Mouse (Mus musculus) heart, embryonic 11.5 days (tissue): Measurements from ENCODE around the gene Stac2. TPM values are rescaled to one million over a fixed set of nuclear protein-coding genes. Genes with fewer than 3 reads are reported as not detected.

Experiments used
- ATAC-seq: fragments of 200-750 bp; cut with Nextera tagmentation; replicated peaks from 2 replicates; pipeline ENCODE4 v1.8.0; 2017; ENCODE audit warnings: moderate library complexity; ENCODE audit not compliant: insufficient number of reproducible peaks, low FRiP score, low TSS enrichment
- H3K27ac ChIP-seq: fragments of 300-500 bp; sonication (generic); 2 replicates; pipeline ENCODE4 v1.5.1; 2014; ENCODE audit warnings: mild to moderate bottlenecking, low read depth, low read length
- H3K27me3 ChIP-seq: fragments of 300-500 bp; sonication (generic); 2 replicates; pipeline ENCODE4 v1.6.1; 2014; ENCODE audit warnings: mild to moderate bottlenecking, low read length, mixed read lengths; ENCODE audit not compliant: control insufficient read depth, insufficient read depth
- H3K36me3 ChIP-seq: fragments of 300-500 bp; sonication (generic); 2 replicates; pipeline ENCODE4 v1.6.1; 2014; ENCODE audit warnings: mild to moderate bottlenecking, low read length, moderate library complexity, mixed read lengths; ENCODE audit not compliant: control insufficient read depth, insufficient read depth
- H3K4me1 ChIP-seq: fragments of 300-500 bp; sonication (generic); 2 replicates; pipeline ENCODE4 v1.6.1; 2014; ENCODE audit warnings: low read length; ENCODE audit not compliant: control insufficient read depth, insufficient read depth
- H3K4me2 ChIP-seq: fragments of 300-500 bp; sonication (generic); 2 replicates; pipeline ENCODE4 v1.6.1; 2014; ENCODE audit warnings: mild to moderate bottlenecking, moderate library complexity
- H3K4me3 ChIP-seq: fragments of 300-500 bp; sonication (generic); 2 replicates; pipeline ENCODE4 v1.5.1; 2014; ENCODE audit warnings: low read depth, low read length
- H3K9ac ChIP-seq: fragments of 300-500 bp; sonication (generic); 2 replicates; pipeline ENCODE4 v1.6.1; 2014; ENCODE audit warnings: mild to moderate bottlenecking, low read depth, low read length, moderate library complexity
- H3K9me3 ChIP-seq: fragments of 300-500 bp; sonication (generic); replicated peaks from 2 replicates; pipeline ENCODE4 v1.6.1; 2016; ENCODE audit warnings: low read length; ENCODE audit not compliant: control insufficient read depth
- WGBS: fragments of 180-500 bp; shearing (Covaris S2); extraction: QIAGEN DNeasy Blood & Tissue Kit; methylation state at CpG from one replicate; pipeline ENCODE4 v1.1.7; 2014; ENCODE audit not compliant: insufficient replicate concordance; 5-methylcytosine and 5-hydroxymethylcytosine counted together
- polyA plus RNA-seq: library from polyadenylated mRNA; unstranded; fragments of >200 nt; fragmentation: Nextera tagmentation; extraction: Ambion mirVana; gene quantifications from 2 replicates; pipeline ENCODE4 v1.2.1, GENCODE M21; 2014

The Stac2 gene
- polyA plus RNA-seq, 1 experiment from 2014 or later, result 0.26 TPM

DNA sequence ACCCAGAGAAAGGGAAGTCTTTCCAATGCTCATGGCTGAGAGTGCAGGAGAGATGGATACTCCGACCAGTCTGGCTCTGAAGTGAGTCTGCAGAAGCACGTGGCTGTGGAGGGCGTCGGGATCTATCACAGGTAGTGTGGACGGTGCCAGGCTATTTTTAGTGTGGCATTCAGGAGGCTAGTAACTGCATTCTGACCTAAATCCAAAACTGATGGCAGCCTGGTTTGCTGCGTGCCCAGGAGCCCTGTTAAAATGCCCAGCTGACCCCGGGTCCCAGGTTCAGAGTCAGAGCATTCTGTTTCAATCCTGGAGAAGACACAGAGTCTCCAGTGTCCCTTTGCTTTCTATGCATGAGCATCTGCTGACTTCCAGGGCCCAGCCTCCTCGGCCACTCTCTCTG, 23.8 kb upstream of the Stac2 start:
- Histone ChIP-seq H3K4me2 (no peak overlapping the region), H3K9ac (no peak overlapping the region), H3K36me3 (peaks cover 2% of the 10 kb centered on the region; the same call in 1 of the 2 replicates), H3K4me1 (peaks cover 12% of the 10 kb centered on the region), H3K4me3 (no peak overlapping the region), H3K27ac (no peak overlapping the region), H3K9me3 (no peaks in the 10 kb centered on the region), H3K27me3 (no peaks in the 10 kb centered on the region)
- no peak for ATAC-seq
- whole genome bisulfite sequencing, result 54% methylated on average over 8 of the region's 8 CpGs

DNA sequence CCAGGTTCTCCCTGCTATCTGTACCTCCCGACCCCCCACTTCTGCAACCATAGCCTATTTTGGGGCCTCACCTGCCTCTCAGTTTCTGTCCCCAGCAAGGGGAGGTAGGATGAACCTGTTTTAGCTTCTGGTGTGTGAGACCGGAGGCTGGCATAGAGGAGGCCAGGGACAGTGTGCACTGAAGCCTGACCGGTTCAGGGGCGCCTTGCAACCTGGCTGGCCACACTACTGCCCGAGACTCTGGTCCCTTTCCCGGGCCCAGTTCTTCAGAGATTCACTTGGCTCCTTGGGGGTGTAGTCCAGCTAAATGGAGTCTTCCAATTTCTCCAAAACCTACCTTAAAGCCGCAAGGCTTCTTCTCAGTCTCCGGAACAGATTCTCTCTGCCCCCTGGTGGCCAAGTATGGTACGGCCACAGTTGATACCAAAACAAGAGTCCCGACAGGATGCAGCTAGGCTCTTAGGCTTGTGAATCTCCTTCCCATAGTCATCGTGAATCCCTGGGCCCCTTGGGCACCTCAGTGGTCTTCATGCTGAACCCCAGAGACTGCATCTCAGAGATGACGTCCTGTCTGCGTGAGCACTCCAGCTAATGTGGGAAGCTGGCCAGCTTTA, 22.0 kb upstream of the Stac2 start:
- H3K4me1 ChIP-seq, result peaks cover 12% of the 10 kb centered on the region
- 16% methylated on average over 13 of the region's 13 CpGs for WGBS
- no peaks in the 10 kb centered on the region for H3K27me3 ChIP-seq
- no peaks in the 10 kb centered on the region for H3K9me3 ChIP-seq
- no peak overlapping the region for H3K9ac ChIP-seq
- peak overlapping the region; percentile 14 for H3K4me2 ChIP-seq
- H3K4me3 ChIP-seq, result no peak overlapping the region
- no peaks in the 10 kb centered on the region for H3K36me3 ChIP-seq
- ATAC-seq, result no peak
- no peak overlapping the region for H3K27ac ChIP-seq

DNA sequence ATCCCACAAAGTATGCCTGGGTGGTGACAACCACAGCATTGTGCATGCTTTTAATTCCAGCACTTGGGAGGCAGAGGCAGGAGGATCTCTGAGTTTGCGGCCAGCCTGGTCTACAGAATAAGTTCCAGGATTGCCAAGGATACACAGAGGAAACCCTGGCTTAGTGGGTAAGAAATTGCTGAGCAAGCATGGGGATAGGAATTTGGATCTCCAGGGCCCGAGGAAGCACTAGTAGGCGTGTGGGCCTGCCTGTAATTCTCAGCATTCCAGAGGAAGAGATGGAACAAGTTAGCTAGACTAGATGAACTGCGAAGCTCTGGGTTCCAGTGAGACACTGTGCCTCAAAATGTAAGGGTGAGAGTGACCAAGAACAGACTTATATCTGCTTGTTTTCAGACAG, 20.2 kb upstream of the Stac2 start:
- no peak overlapping the region for H3K27ac ChIP-seq
- ATAC-seq, result no peak
- H3K4me3 ChIP-seq, result no peak overlapping the region
- H3K36me3 ChIP-seq, result no peaks in the 10 kb centered on the region
- no peaks in the 10 kb centered on the region for H3K27me3 ChIP-seq
- no peaks in the 10 kb centered on the region for H3K9me3 ChIP-seq
- WGBS, result 85% methylated on average over 4 of the region's 4 CpGs
- no peak overlapping the region for H3K9ac ChIP-seq
- H3K4me2 ChIP-seq, result no peak overlapping the region
- peaks cover 12% of the 10 kb centered on the region for H3K4me1 ChIP-seq

DNA sequence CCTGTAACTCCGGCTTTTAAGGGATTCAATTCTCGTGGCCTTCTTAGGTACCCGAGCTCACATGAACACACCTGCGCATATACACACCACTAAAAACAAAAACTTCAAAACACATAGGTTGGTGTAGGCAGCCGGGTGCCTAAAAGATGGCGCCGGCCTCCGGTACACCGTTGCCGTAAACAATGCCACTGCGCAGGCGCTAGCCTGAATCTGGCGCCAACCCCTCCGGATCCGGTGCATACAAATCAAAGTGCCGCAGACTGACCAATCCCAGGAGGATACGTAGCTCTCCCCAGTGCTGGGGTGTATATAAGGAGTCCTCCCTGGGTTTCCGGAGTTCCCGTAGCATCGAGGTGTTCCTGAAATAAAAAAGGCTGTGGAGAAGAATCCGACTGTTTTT, 14.0 kb upstream of the Stac2 start:
- Histone ChIP-seq H3K27ac (no peak overlapping the region), H3K27me3 (no peaks in the 10 kb centered on the region), H3K4me1 (no peaks in the 10 kb centered on the region), H3K36me3 (no peaks in the 10 kb centered on the region), H3K4me2 (no peak overlapping the region), H3K9ac (no peak overlapping the region), H3K4me3 (no peak overlapping the region), H3K9me3 (no peaks in the 10 kb centered on the region)
- 89% methylated on average over 21 of the region's 21 CpGs for WGBS
- no peak for ATAC-seq

DNA sequence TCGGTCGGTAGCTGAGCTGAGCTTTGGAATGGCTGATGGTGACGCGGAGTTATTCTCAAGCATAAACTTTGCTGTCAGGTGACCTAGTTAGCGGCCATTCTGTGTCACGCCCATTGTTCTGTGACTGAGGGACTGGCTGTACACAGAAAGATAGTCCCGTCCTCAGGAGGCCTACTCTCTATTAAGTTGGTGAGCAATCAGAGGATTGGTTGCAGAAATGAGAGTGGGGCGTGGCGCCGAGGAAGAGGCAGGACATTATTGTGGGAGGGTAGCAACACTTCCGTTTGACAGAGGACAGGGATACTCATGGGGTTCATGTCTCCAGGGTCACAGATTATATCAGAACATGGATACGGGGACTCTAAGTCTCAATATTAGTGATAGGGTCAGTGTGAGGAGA, 12.9 kb upstream of the Stac2 start:
- H3K9ac ChIP-seq, result no peak overlapping the region
- ATAC-seq, result no peak

DNA sequence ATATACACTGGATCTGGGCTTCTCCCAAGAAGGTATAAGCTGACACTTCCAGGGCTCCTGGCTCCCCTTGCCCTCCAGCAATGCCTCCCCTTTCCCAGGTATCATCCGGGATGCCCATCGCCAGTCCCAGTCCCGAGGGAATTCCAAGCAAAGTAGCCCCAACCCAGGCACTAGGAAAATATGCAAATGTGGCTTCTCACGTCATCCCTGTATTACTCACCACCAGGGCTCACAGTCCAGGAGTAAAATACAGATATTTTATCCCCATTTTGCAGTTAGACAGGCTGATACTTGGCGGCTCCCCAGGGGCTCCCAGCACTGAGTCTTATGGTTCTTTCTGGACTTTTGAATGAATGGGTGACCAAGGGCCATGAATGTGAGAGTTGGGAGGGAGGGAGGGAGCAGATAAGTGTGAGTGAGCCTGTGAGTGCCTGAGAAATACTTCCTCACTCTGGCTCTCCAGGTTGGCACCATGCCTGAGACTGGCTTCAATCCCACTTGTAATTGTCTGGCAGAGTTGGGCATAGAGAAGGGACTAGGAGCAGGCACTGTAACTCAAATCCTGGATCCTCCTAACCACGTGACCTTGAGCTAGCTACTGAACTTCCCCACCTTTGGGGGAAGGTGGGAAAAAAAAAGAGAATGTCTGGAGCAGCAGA, 8.8 kb upstream of the Stac2 start:
- no peak overlapping the region for H3K9ac ChIP-seq
- no peaks in the 10 kb centered on the region for H3K27me3 ChIP-seq
- H3K4me2 ChIP-seq, result no peak overlapping the region
- H3K4me1 ChIP-seq, result peaks cover 3% of the 10 kb centered on the region; the same call in 1 of the 2 replicates
- WGBS, result 57% methylated on average over 6 of the region's 6 CpGs
- no peak overlapping the region for H3K27ac ChIP-seq
- no peak for ATAC-seq
- no peaks in the 10 kb centered on the region for H3K36me3 ChIP-seq
- H3K4me3 ChIP-seq, result no peak overlapping the region
- no peaks in the 10 kb centered on the region for H3K9me3 ChIP-seq

More for the DNA sequence above, 12.9 kb upstream of the Stac2 start:
- Histone ChIP-seq H3K27me3 (no peaks in the 10 kb centered on the region), H3K4me3 (no peak overlapping the region), H3K4me1 (no peaks in the 10 kb centered on the region), H3K4me2 (no peak overlapping the region), H3K27ac (no peak overlapping the region), H3K9me3 (no peaks in the 10 kb centered on the region), H3K36me3 (no peaks in the 10 kb centered on the region)
- WGBS, result 90% methylated on average over 12 of the region's 12 CpGs

DNA sequence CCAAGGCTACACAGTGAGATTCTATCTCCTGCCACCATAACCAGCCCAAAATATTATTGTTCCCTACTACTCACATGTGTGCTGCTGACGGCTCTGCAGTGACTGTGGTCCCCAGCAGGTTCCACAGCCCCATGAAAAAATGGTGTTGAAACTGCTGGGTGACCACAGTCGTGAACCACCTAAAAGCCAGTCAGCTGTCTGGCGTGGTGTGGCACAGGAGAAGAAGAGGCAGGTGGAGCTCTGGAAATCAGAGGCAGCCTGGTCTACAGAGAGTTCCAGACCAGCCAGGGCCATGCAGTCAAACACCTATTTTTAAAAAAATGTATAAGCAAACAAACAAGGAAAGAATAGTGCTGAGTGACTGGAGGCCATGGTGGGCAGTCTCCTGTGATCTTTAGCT, 8.2 kb upstream of the Stac2 start:
- Histone ChIP-seq H3K4me1 (peaks cover 3% of the 10 kb centered on the region; the same call in 1 of the 2 replicates), H3K4me3 (no peak overlapping the region), H3K9me3 (no peaks in the 10 kb centered on the region), H3K27me3 (no peaks in the 10 kb centered on the region), H3K9ac (no peak overlapping the region), H3K27ac (no peak overlapping the region), H3K36me3 (no peaks in the 10 kb centered on the region), H3K4me2 (no peak overlapping the region)
- 72% methylated on average over 3 of the region's 3 CpGs for WGBS
- no peak for ATAC-seq

DNA sequence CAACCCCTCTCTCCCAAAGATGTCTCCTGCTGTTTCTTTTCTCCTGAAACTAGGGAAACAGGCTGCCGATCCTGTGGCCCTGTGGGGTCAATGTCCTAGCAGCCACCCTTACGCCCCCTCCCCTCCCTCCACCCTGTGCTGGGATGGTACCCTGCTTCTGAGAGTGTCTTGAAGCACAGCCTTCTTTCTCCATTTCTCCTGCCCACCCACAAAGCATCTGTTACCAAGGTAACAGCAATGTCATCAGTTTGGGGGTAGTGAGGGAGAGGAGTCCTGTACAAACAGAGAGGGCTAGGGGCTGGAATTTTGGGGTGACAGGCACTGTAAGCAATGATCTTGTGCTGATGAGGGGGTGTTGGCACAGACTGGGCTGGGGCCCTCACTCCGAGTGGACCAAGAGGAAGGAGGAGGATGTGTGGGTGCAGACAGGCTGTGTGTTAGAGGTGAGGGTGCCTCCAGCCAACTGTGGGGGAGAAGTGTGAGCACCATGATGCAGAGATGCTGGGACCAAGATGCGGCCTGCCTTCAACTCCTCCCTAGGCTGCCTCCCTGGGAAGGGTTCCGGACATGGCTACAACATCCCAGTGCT, 6.9 kb upstream of the Stac2 start:
- H3K27ac ChIP-seq, result no peak overlapping the region
- no peak for ATAC-seq
- H3K36me3 ChIP-seq, result no peaks in the 10 kb centered on the region
- no peaks in the 10 kb centered on the region for H3K9me3 ChIP-seq
- H3K4me1 ChIP-seq, result peaks cover 3% of the 10 kb centered on the region; the same call in 1 of the 2 replicates
- no peak overlapping the region for H3K9ac ChIP-seq
- H3K4me3 ChIP-seq, result no peak overlapping the region
- H3K27me3 ChIP-seq, result 0 out of 2 replicates have a peak, but pooled peaks cover 6% of the 10 kb centered on the region
- H3K4me2 ChIP-seq, result no peak overlapping the region
- WGBS, result 66% methylated on average over 5 of the region's 5 CpGs
